Mouse (Mus musculus): ENCODE data around the gene Coa5.

DNA sequence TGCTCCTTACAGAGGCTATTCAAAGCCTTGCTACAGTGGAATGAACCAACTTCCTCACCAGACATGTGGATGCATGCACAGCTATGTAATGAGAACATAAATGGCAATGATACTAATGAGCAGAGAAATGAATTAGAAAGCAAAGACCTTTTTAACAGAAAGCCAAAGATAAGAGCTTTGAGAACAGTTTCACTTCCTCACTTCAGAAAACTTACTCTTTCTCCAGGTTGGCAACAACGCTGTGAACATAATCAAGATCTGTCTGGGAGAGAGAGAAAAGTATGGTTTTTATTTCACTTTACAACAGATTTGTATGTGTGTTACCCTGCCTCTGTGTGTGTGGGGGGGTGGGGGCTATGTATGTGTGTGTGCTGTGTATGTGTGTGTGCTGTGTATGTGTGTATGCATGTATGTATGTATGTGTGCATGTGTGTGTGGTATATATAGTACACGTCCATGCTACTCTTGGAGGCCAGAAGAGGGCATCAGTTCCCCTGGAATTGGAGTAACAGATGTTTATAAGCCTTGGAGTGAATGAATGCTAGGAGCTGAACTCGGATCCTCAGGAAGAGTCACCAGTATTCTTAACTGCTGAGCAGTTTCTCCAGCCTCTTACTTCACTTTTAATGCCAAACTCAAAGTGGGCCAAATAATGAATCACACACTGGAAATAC, 36.6 kb upstream of the Coa5 start:
- TF ChIP-seq POLR2A (IDR thresholded peaks at IDR 0.05; ENCODE audit: insufficient read length, low read depth): no peak
- TF ChIP-seq E2F4 (IDR thresholded peaks at IDR 0.05; ENCODE audit: insufficient read depth): no peak
- TF ChIP-seq MAX (IDR thresholded peaks at IDR 0.05; ENCODE audit: low read depth): no peak
- no peak for TF ChIP-seq SRF (IDR thresholded peaks at IDR 0.05; ENCODE audit: control insufficient read depth, insufficient read length, low read depth)
- TF ChIP-seq USF1 (IDR thresholded peaks at IDR 0.05; ENCODE audit: low read depth): no peak
- no peak for TF ChIP-seq POLR2AphosphoS2 (IDR thresholded peaks at IDR 0.05; ENCODE audit: insufficient read length, low read depth)
- TF ChIP-seq MYOG (IDR thresholded peaks at IDR 0.05; ENCODE audit: control insufficient read depth in 1 of 3, insufficient read depth in 1 of 3, insufficient read length in 2 of 3, low read depth in 2 of 3): no peak
- TF ChIP-seq TCF12 (IDR thresholded peaks at IDR 0.05; ENCODE audit: insufficient read depth, poor library complexity, severe bottlenecking): no peak
